Mouse (Mus musculus) midbrain, embryonic 16.5 days (tissue): ENCODE data around the gene Car6. TPM values are rescaled to one million over a fixed set of nuclear protein-coding genes. Genes with fewer than 3 reads are reported as not detected.
A peak's percentile ranks its signal among the peaks of the same experiment; 100 is the strongest.

ENCODE experiments used
- ATAC-seq: fragments of 200-750 bp; cut with Nextera tagmentation; 2 replicates; pipeline ENCODE4 v1.8.0; 2017; ENCODE audit warnings: moderate TSS enrichment
- H3K27ac ChIP-seq: fragments of 300-500 bp; sonication (generic); 2 replicates; pipeline ENCODE4 v1.5.1; 2014; ENCODE audit warnings: mild to moderate bottlenecking, low read length, mixed read lengths
- H3K27me3 ChIP-seq: fragments of 300-500 bp; sonication (generic); 2 replicates; pipeline ENCODE4 v1.6.1; 2014; ENCODE audit warnings: low read depth, low read length, mixed read lengths; ENCODE audit not compliant: control insufficient read depth, insufficient read depth
- H3K36me3 ChIP-seq: fragments of 300-500 bp; sonication (generic); 2 replicates; pipeline ENCODE4 v1.6.1; 2014; ENCODE audit warnings: mild to moderate bottlenecking, low read length, moderate library complexity, mixed read lengths; ENCODE audit not compliant: control insufficient read depth, insufficient read depth
- H3K4me1 ChIP-seq: fragments of 300-500 bp; sonication (generic); 2 replicates; pipeline ENCODE4 v1.6.1; 2014; ENCODE audit warnings: mild to moderate bottlenecking, low read length, mixed read lengths; ENCODE audit not compliant: control insufficient read depth, insufficient read depth
- H3K4me2 ChIP-seq: fragments of 300-500 bp; sonication (generic); 2 replicates; pipeline ENCODE4 v1.6.1; 2014; ENCODE audit warnings: mild to moderate bottlenecking, low read length, mixed read lengths
- H3K4me3 ChIP-seq: fragments of 300-500 bp; sonication (generic); 2 replicates; pipeline ENCODE4 v1.5.1; 2014; ENCODE audit warnings: low read depth, mild to moderate bottlenecking, low read length, moderate library complexity, mixed read lengths
- H3K9ac ChIP-seq: fragments of 300-500 bp; sonication (generic); 2 replicates; pipeline ENCODE4 v1.6.1; 2014; ENCODE audit warnings: low read depth, low read length, mixed read lengths
- H3K9me3 ChIP-seq: fragments of 300-500 bp; sonication (generic); replicated peaks from 2 replicates; pipeline ENCODE4 v1.6.1; 2014; ENCODE audit warnings: mild to moderate bottlenecking, low read length, mixed read lengths; ENCODE audit not compliant: control insufficient read depth, poor library complexity, severe bottlenecking
- WGBS: fragments of 180-500 bp; shearing (Covaris S2); extraction: QIAGEN DNeasy Blood & Tissue Kit; methylation state at CpG from one replicate; pipeline ENCODE4 v1.1.7; 2014; 5-methylcytosine and 5-hydroxymethylcytosine counted together
- polyA plus RNA-seq: library from polyadenylated mRNA; unstranded; fragments of >200 nt; fragmentation: Nextera tagmentation; extraction: Ambion mirVana; gene quantifications from 2 replicates; pipeline ENCODE4 v1.2.1, GENCODE M21; 2015

Car6 gene
- polyA plus RNA-seq, 1 experiment from 2014 or later, result not detected

GRCm38 (mm10) chr4:150239503-150239902 lies 38.4 kb upstream of the Car6 start:
- no peak overlapping the region for H3K9ac ChIP-seq
- H3K36me3 ChIP-seq, result peaks cover 17% of the 10 kb centered on the region
- no peaks in the 10 kb centered on the region for H3K9me3 ChIP-seq
- H3K4me3 ChIP-seq, result peak overlapping the region; percentile 84; the same call in 1 of the 2 replicates
- no peaks in the 10 kb centered on the region for H3K27me3 ChIP-seq
- 38% methylated on average over 6 of the region's 6 CpGs for WGBS
- no peak for ATAC-seq
- peaks cover 34% of the 10 kb centered on the region for H3K4me1 ChIP-seq
- H3K4me2 ChIP-seq, result peak overlapping the region; percentile 94
- no peak overlapping the region for H3K27ac ChIP-seq

- WGBS, result 35% methylated on average over 5 of the region's 5 CpGs
- Histone ChIP-seq H3K27me3 (no peaks in the 10 kb centered on the region), H3K9me3 (no peaks in the 10 kb centered on the region), H3K27ac (no peak overlapping the region), H3K9ac (0 out of 2 replicates have a peak overlapping the region, but pooled peaks have one; percentile 91), H3K4me3 (peak overlapping the region; percentile 84), H3K36me3 (peaks cover 13% of the 10 kb centered on the region), H3K4me1 (peaks cover 34% of the 10 kb centered on the region), H3K4me2 (peak overlapping the region; percentile 94)
- ATAC-seq, result no peak
Measured at GRCm38 (mm10) chr4:150239087-150239480, 38.0 kb upstream of the Car6 start.

- peaks cover 34% of the 10 kb centered on the region for H3K4me1 ChIP-seq
- ATAC-seq, result no peak
- peaks cover 13% of the 10 kb centered on the region for H3K36me3 ChIP-seq
- H3K9me3 ChIP-seq, result no peaks in the 10 kb centered on the region
- H3K4me2 ChIP-seq, result peak overlapping the region; percentile 94
- H3K4me3 ChIP-seq, result peak overlapping the region; percentile 84
- WGBS, result 5% methylated on average over 3 of the region's 3 CpGs
- 0 out of 2 replicates have a peak overlapping the region, but pooled peaks have one; percentile 13 for H3K27ac ChIP-seq
- peak overlapping the region; percentile 91 for H3K9ac ChIP-seq
- H3K27me3 ChIP-seq, result no peaks in the 10 kb centered on the region
Measured at GRCm38 (mm10) chr4:150238433-150239086, 37.4 kb upstream of the Car6 start.

- Histone ChIP-seq H3K9ac (peak overlapping the region; percentile 91), H3K36me3 (peaks cover 10% of the 10 kb centered on the region; the same call in 1 of the 2 replicates), H3K27me3 (no peaks in the 10 kb centered on the region), H3K9me3 (no peaks in the 10 kb centered on the region), H3K27ac (peak overlapping the region; percentile 100), H3K4me3 (peak overlapping the region; percentile 84), H3K4me1 (peaks cover 34% of the 10 kb centered on the region), H3K4me2 (peak overlapping the region; percentile 94)
- under 1% methylated on average over 21 of the region's 21 CpGs for WGBS
- ATAC-seq, result 0 out of 2 replicates have a peak, but pooled peaks have one; percentile 32
Measured at GRCm38 (mm10) chr4:150237636-150238361, 36.7 kb upstream of the Car6 start.

- Histone ChIP-seq H3K36me3 (peaks cover 7% of the 10 kb centered on the region; the same call in 1 of the 2 replicates), H3K27ac (peak within 1 kb of the TSS; percentile 100), H3K4me1 (peaks cover 32% of the 10 kb centered on the region), H3K4me3 (peak within 1 kb of the TSS; percentile 84), H3K9ac (peak within 1 kb of the TSS; percentile 91), H3K9me3 (no peaks in the 10 kb centered on the region), H3K4me2 (peak within 1 kb of the TSS; percentile 94), H3K27me3 (no peaks in the 10 kb centered on the region)
- WGBS, result under 1% methylated on average over 76 of the region's 78 CpGs
- peak; percentile 96 for ATAC-seq
Measured at GRCm38 (mm10) chr4:150236521-150237481, 35.7 kb upstream of the Car6 start, which contains the start of gene Eno1. Gene Eno1, plus strand, starts transcription at chr4:150236721.

- Histone ChIP-seq H3K4me2 (peak overlapping the region; percentile 54), H3K4me1 (peaks cover 29% of the 10 kb centered on the region), H3K9me3 (no peaks in the 10 kb centered on the region), H3K27me3 (no peaks in the 10 kb centered on the region), H3K36me3 (no peaks in the 10 kb centered on the region), H3K27ac (peak overlapping the region; percentile 100), H3K4me3 (peak overlapping the region; percentile 84), H3K9ac (peak overlapping the region; percentile 91)
- ATAC-seq, result no peak
- WGBS, result 84% methylated on average over 8 of the region's 8 CpGs
Measured at GRCm38 (mm10) chr4:150236031-150236430, 34.9 kb upstream of the Car6 start.

GRCm38 (mm10) chr4:150235585-150235984 lies 34.5 kb upstream of the Car6 start:
- no peak for ATAC-seq

GRCm38 (mm10) chr4:150234599-150235327 lies 33.6 kb upstream of the Car6 start:
- Histone ChIP-seq H3K9me3 (no peaks in the 10 kb centered on the region), H3K4me3 (no peak overlapping the region)

More at GRCm38 (mm10) chr4:150235585-150235984, 34.5 kb upstream of the Car6 start:
- H3K27me3 ChIP-seq, result no peaks in the 10 kb centered on the region
- no peak overlapping the region for H3K27ac ChIP-seq
- H3K36me3 ChIP-seq, result no peaks in the 10 kb centered on the region
- no peak overlapping the region for H3K4me2 ChIP-seq
- no peak overlapping the region for H3K9ac ChIP-seq
- no peak overlapping the region for H3K4me3 ChIP-seq
- H3K4me1 ChIP-seq, result peaks cover 30% of the 10 kb centered on the region
- 74% methylated on average over 4 of the region's 4 CpGs for WGBS
- no peaks in the 10 kb centered on the region for H3K9me3 ChIP-seq

More at GRCm38 (mm10) chr4:150234599-150235327, 33.6 kb upstream of the Car6 start:
- peaks cover 23% of the 10 kb centered on the region for H3K4me1 ChIP-seq
- 38% methylated on average over 8 of the region's 8 CpGs for WGBS
- no peaks in the 10 kb centered on the region for H3K27me3 ChIP-seq
- H3K9ac ChIP-seq, result no peak overlapping the region
- no peak for ATAC-seq
- H3K4me2 ChIP-seq, result no peak overlapping the region
- no peaks in the 10 kb centered on the region for H3K36me3 ChIP-seq
- H3K27ac ChIP-seq, result peak overlapping the region; percentile 63
